Mouse (Mus musculus): ENCODE measurements at regions not wholly inside any gene's neighbourhood (a gene's known extent, or its start where the extent isn't known, plus 50 kb on each side); places are given as distances from the start of the nearest gene placed in this dataset.

DNA sequence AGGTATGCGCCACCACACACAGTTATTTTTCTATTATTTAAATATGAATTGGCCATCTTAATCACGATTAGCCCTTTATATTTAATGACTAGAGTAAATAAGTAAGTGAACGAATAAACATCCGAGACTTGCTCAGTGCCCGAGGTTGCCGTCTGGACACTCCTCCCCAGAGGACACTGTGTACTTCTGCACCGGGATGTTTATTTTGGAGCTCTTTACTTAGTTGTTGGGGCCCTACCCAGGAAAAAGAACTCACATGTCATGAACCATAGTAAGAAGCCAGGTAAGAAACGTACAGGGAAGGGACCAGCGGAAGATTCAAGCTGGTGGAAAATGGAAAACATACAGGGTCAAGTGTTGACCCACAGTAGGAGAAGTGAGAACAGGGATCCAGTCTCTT lies 89.0 kb downstream of the Akr1d1 start:
- H3K27ac ChIP-seq (replicated peaks; ENCODE audit: insufficient read depth, low read depth, low read length), result no peak overlapping the region
- no peaks in the 10 kb centered on the region for H3K27me3 ChIP-seq (ENCODE audit: control insufficient read depth, insufficient read depth, low read length)
- peak; percentile 77 for DNase-seq (ENCODE audit: extremely low read depth, low read depth, low spot score)
- no peaks in the 10 kb centered on the region for H3K36me3 ChIP-seq (ENCODE audit: control insufficient read depth, insufficient read depth, low read length)
- no peak for TF ChIP-seq POLR2A (IDR thresholded peaks at IDR 0.05; ENCODE audit: extremely low read depth, insufficient read depth, low read length)
- TF ChIP-seq CTCF (IDR thresholded peaks at IDR 0.05; ENCODE audit: low read depth, low read length), result no peak
- no peaks in the 10 kb centered on the region for H3K79me2 ChIP-seq (ENCODE audit: control insufficient read depth, insufficient read depth, low read length)
- peaks cover 4% of the 10 kb centered on the region; the same call in 1 of the 2 replicates for H3K4me1 ChIP-seq (ENCODE audit: control insufficient read depth, insufficient read depth, low read length)
- 32% methylated on average over 9 of the region's 9 CpGs for WGBS
- H3K9ac ChIP-seq (ENCODE audit: low read depth, low read length), result no peak overlapping the region
- H3K4me3 ChIP-seq (ENCODE audit: insufficient read depth, low read depth, low read length), result no peak overlapping the region

GRCm38 (mm10) chr6:37621364-37622029 lies 91.5 kb downstream of the Akr1d1 start:
- Histone ChIP-seq H3K4me1 (ENCODE audit: control insufficient read depth, insufficient read depth, low read length) (peaks cover 4% of the 10 kb centered on the region; the same call in 1 of the 2 replicates), H3K9ac (ENCODE audit: low read depth, low read length) (no peak overlapping the region), H3K79me2 (ENCODE audit: control insufficient read depth, insufficient read depth, low read length) (no peaks in the 10 kb centered on the region), H3K27me3 (ENCODE audit: control insufficient read depth, insufficient read depth, low read length) (no peaks in the 10 kb centered on the region), H3K36me3 (ENCODE audit: control insufficient read depth, insufficient read depth, low read length) (no peaks in the 10 kb centered on the region), H3K27ac (replicated peaks; ENCODE audit: insufficient read depth, low read depth, low read length) (no peak overlapping the region), H3K4me3 (ENCODE audit: insufficient read depth, low read depth, low read length) (no peak overlapping the region)
- 80% methylated on average over 7 of the region's 7 CpGs for WGBS
- DNase-seq (ENCODE audit: extremely low read depth, low read depth, low spot score), result no peak
- TF ChIP-seq CTCF (IDR thresholded peaks at IDR 0.05; ENCODE audit: low read depth, low read length), result no peak
- TF ChIP-seq POLR2A (IDR thresholded peaks at IDR 0.05; ENCODE audit: extremely low read depth, insufficient read depth, low read length), result no peak

- no peaks in the 10 kb centered on the region for H3K27me3 ChIP-seq (ENCODE audit: control insufficient read depth, insufficient read depth, low read length)
- no peaks in the 10 kb centered on the region for H3K79me2 ChIP-seq (ENCODE audit: control insufficient read depth, insufficient read depth, low read length)
- no peaks in the 10 kb centered on the region for H3K36me3 ChIP-seq (ENCODE audit: control insufficient read depth, insufficient read depth, low read length)
- TF ChIP-seq CTCF (IDR thresholded peaks at IDR 0.05; ENCODE audit: low read depth, low read length) (no peak), POLR2A (IDR thresholded peaks at IDR 0.05; ENCODE audit: extremely low read depth, insufficient read depth, low read length) (no peak)
- 82% methylated on average over 2 of the region's 2 CpGs for WGBS
- H3K4me3 ChIP-seq (ENCODE audit: insufficient read depth, low read depth, low read length), result no peak overlapping the region
- DNase-seq (ENCODE audit: extremely low read depth, low read depth, low spot score), result no peak
- H3K9ac ChIP-seq (ENCODE audit: low read depth, low read length), result no peak overlapping the region
- peaks cover 4% of the 10 kb centered on the region; the same call in 1 of the 2 replicates for H3K4me1 ChIP-seq (ENCODE audit: control insufficient read depth, insufficient read depth, low read length)
- H3K27ac ChIP-seq (replicated peaks; ENCODE audit: insufficient read depth, low read depth, low read length), result no peak overlapping the region
Measured at GRCm38 (mm10) chr6:37622273-37622672, 92.3 kb downstream of the Akr1d1 start.

DNA sequence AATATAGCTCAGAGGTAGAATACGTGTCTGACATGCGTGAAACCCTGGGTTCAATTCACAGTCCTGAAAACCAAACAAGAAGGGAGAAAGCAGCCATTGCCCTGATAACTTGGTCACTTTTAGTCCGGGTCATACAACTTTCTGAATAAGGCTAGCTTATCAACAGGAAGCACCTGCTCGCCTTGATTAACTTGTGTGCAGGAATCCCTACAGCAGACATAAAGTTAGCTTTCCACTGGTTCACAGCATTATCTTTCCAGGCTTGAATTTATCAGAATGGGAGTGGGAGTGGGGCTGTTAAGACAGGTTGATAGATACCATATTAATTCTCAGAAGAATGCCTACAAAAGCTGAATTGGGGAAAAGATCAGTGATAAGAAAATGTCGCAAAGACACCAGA lies 97.2 kb downstream of the Akr1d1 start:
- Histone ChIP-seq H3K79me2 (ENCODE audit: control insufficient read depth, insufficient read depth, low read length) (no peaks in the 10 kb centered on the region), H3K4me1 (ENCODE audit: control insufficient read depth, insufficient read depth, low read length) (no peaks in the 10 kb centered on the region), H3K27ac (replicated peaks; ENCODE audit: insufficient read depth, low read depth, low read length) (no peak overlapping the region), H3K27me3 (ENCODE audit: control insufficient read depth, insufficient read depth, low read length) (no peaks in the 10 kb centered on the region), H3K4me3 (ENCODE audit: insufficient read depth, low read depth, low read length) (no peak overlapping the region), H3K36me3 (ENCODE audit: control insufficient read depth, insufficient read depth, low read length) (no peaks in the 10 kb centered on the region), H3K9ac (ENCODE audit: low read depth, low read length) (no peak overlapping the region)
- TF ChIP-seq CTCF (IDR thresholded peaks at IDR 0.05; ENCODE audit: low read depth, low read length) (no peak), POLR2A (IDR thresholded peaks at IDR 0.05; ENCODE audit: extremely low read depth, insufficient read depth, low read length) (no peak)
- DNase-seq (ENCODE audit: extremely low read depth, low read depth, low spot score), result no peak
- 71% methylated on average over 5 of the region's 5 CpGs for WGBS

GRCm38 (mm10) chr6:37633948-37634347 lies 104.0 kb downstream of the Akr1d1 start:
- 74% methylated on average over 1 of the region's 1 CpGs for WGBS
- no peak overlapping the region for H3K27ac ChIP-seq (replicated peaks; ENCODE audit: insufficient read depth, low read depth, low read length)
- TF ChIP-seq POLR2A (IDR thresholded peaks at IDR 0.05; ENCODE audit: extremely low read depth, insufficient read depth, low read length) (no peak), CTCF (IDR thresholded peaks at IDR 0.05; ENCODE audit: low read depth, low read length) (no peak)
- no peak overlapping the region for H3K4me3 ChIP-seq (ENCODE audit: insufficient read depth, low read depth, low read length)
- DNase-seq (ENCODE audit: extremely low read depth, low read depth, low spot score), result no peak
- no peaks in the 10 kb centered on the region for H3K79me2 ChIP-seq (ENCODE audit: control insufficient read depth, insufficient read depth, low read length)
- H3K27me3 ChIP-seq (ENCODE audit: control insufficient read depth, insufficient read depth, low read length), result peaks cover 7% of the 10 kb centered on the region; the same call in 1 of the 2 replicates
- H3K4me1 ChIP-seq (ENCODE audit: control insufficient read depth, insufficient read depth, low read length), result no peaks in the 10 kb centered on the region
- no peak overlapping the region for H3K9ac ChIP-seq (ENCODE audit: low read depth, low read length)
- no peaks in the 10 kb centered on the region for H3K36me3 ChIP-seq (ENCODE audit: control insufficient read depth, insufficient read depth, low read length)

DNA sequence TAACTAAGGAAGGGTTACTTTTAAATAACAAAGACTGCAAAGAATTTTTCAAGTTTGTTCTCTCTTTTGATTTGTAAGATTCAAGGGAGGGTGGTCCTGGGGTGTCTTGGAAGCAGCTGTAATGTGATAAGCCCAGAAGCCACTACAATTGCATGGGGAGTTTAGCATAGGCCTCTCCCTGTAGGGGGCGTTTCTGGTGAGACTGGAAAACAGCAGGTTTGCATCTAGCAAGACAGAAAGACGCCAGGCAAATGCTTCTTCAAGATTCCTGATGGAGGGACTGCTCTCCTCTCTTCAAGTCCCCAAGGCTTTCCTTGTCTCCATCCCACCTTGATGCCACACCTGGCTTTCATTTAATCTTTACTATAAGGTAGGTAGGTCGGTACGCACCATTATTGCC lies 112.1 kb downstream of the Akr1d1 start:
- no peak overlapping the region for H3K27ac ChIP-seq (replicated peaks; ENCODE audit: insufficient read depth, low read depth, low read length)
- H3K36me3 ChIP-seq (ENCODE audit: control insufficient read depth, insufficient read depth, low read length), result no peaks in the 10 kb centered on the region
- no peak for DNase-seq (ENCODE audit: extremely low read depth, low read depth, low spot score)
- no peaks in the 10 kb centered on the region for H3K27me3 ChIP-seq (ENCODE audit: control insufficient read depth, insufficient read depth, low read length)
- H3K4me1 ChIP-seq (ENCODE audit: control insufficient read depth, insufficient read depth, low read length), result no peaks in the 10 kb centered on the region
- 58% methylated on average over 4 of the region's 4 CpGs for WGBS
- TF ChIP-seq CTCF (IDR thresholded peaks at IDR 0.05; ENCODE audit: low read depth, low read length), result no peak
- no peak for TF ChIP-seq POLR2A (IDR thresholded peaks at IDR 0.05; ENCODE audit: extremely low read depth, insufficient read depth, low read length)
- no peak overlapping the region for H3K9ac ChIP-seq (ENCODE audit: low read depth, low read length)
- no peak overlapping the region for H3K4me3 ChIP-seq (ENCODE audit: insufficient read depth, low read depth, low read length)
- H3K79me2 ChIP-seq (ENCODE audit: control insufficient read depth, insufficient read depth, low read length), result no peaks in the 10 kb centered on the region

All from liver, adult 2 months (tissue).